Mouse (Mus musculus): ENCODE results near the gene Kcnh8. TPM values are rescaled to one million over a fixed set of nuclear protein-coding genes. Genes with fewer than 3 reads are reported as not detected.

Kcnh8 gene
- polyA plus RNA-seq, 1 experiment: not detected

GRCm38 (mm10) chr17:52972735-52973134 is 370.2 kb downstream of the Kcnh8 start:
- Histone ChIP-seq H3K9me3 (peaks cover 22% of the 10 kb centered on the region), H3K4me1 (no peaks in the 10 kb centered on the region), H3K4me3 (replicated peaks) (no peak overlapping the region), H3K27me3 (replicated peaks) (no peaks in the 10 kb centered on the region), H3K36me3 (replicated peaks; ENCODE audit: low read length) (no peaks in the 10 kb centered on the region)
- TF ChIP-seq GATA1 (IDR thresholded peaks at IDR 0.05; ENCODE audit: borderline replicate concordance, low read length): no peak
- TF ChIP-seq FLI1 (IDR thresholded peaks at IDR 0.05; ENCODE audit: low read length): no peak

- Histone ChIP-seq H3K27me3 (replicated peaks) (no peaks in the 10 kb centered on the region), H3K9me3 (peaks cover 18% of the 10 kb centered on the region), H3K4me1 (no peaks in the 10 kb centered on the region), H3K4me3 (replicated peaks) (no peak overlapping the region), H3K36me3 (replicated peaks; ENCODE audit: low read length) (no peaks in the 10 kb centered on the region)
- no peak for TF ChIP-seq GATA1 (IDR thresholded peaks at IDR 0.05; ENCODE audit: borderline replicate concordance, low read length)
- TF ChIP-seq FLI1 (IDR thresholded peaks at IDR 0.05; ENCODE audit: low read length): no peak
These were observed 378.4 kb downstream of the Kcnh8 start for GRCm38 (mm10) chr17:52980958-52981357.
